Mouse (Mus musculus): ENCODE data around the gene Dusp3. TPM values are rescaled to one million over a fixed set of nuclear protein-coding genes. Genes with fewer than 3 reads are reported as not detected.
A peak's percentile ranks its signal among the peaks of the same experiment; 100 is the strongest.

Dusp3 gene
- polyA plus RNA-seq, 1 experiment from 2014 or later = 15.3 TPM

DNA sequence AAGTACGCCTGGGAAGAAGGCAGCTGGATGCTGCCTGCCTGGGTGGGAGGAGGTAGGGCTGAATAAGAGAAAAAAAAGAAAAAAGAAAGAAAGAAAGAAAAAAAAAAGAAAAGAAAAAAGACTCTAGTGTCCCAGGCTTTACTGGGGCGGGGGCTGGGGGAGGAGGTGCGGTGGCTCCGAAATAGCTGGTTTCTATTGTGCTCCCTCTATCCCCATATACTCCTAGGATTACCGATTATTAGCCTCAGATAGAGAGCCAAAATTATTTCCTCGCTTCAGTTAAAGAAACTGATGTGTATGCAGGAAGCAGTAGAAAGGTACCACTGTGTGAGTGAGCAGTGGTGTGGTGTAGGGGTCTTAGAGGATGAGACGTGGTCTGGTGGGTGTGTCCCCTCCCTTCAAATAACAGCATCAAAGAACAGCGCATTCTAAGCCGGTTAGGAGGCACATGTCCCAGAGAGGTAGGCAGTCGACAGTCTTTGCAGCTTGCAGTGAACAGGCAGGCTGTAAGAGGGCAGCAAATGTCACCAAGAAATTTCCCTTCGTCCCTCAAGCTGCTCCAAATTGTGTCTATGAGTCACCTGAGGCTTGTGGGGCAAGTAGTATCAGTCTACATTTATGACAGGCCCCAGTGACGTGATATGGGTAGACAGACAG, 40.7 kb upstream of the Dusp3 start:
- WGBS = 3% methylated on average over 12 of the region's 12 CpGs
- peak overlapping the region; percentile 47; the same call in 1 of the 2 replicates for H3K9ac ChIP-seq (ENCODE audit: low read length)
- no peaks in the 10 kb centered on the region for H3K36me3 ChIP-seq (ENCODE audit: control insufficient read depth, insufficient read depth, low read length)
- H3K9me3 ChIP-seq (ENCODE audit: control insufficient read depth, low read length) = no peaks in the 10 kb centered on the region
- peaks cover 29% of the 10 kb centered on the region for H3K4me1 ChIP-seq (ENCODE audit: control insufficient read depth, insufficient read depth, low read length)
- DNase-seq (ENCODE audit: low spot score) (no peak), ATAC-seq (ENCODE audit: insufficient read depth, low FRiP score, low TSS enrichment) (no peak; the same call in 1 of the 2 replicates)
- H3K27ac ChIP-seq (ENCODE audit: low read depth, low read length) = peak overlapping the region; percentile 95
- H3K4me3 ChIP-seq (ENCODE audit: low read depth, low read length) = peak overlapping the region; percentile 50
- H3K27me3 ChIP-seq (ENCODE audit: control insufficient read depth, insufficient read depth, low read length) = no peaks in the 10 kb centered on the region
- peak overlapping the region; percentile 88 for H3K4me2 ChIP-seq (ENCODE audit: low read depth)

DNA sequence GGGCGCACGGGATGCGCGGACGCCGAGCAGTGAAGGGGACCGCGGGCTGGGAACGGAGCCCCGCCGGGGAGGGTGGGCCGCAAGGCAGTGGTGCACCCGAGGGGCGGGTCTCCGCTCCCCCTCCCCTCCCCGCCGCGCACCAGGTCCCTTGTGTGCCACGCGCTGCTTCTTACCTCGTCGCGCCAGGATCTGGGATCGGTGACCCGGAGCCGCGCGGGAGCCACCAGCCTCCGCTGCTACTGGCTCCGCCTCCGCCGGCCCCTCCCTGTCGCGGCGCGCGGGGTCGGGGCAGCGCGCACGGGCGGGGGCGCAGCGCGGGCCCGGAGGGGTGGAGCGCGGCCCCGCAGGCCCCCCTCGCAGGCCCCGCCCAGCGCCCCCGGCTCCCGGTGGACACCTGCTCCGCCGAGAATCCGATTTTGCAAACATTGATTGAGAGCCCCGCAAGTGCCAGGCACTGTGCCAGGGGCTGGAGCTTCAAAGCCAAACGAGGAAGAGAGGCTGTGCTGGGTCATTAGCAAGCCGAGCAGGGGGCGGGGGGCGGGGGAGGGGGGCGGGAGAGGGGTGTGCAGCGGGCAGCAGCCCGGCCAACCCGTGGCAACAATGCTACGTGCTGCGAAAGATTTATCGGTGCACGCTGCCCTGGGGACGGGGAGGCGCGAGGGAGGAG, 40.0 kb upstream of the Dusp3 start:
- H3K9ac ChIP-seq (ENCODE audit: low read length) = peak overlapping the region; percentile 76
- no peaks in the 10 kb centered on the region for H3K36me3 ChIP-seq (ENCODE audit: control insufficient read depth, insufficient read depth, low read length)
- H3K27me3 ChIP-seq (ENCODE audit: control insufficient read depth, insufficient read depth, low read length) = no peaks in the 10 kb centered on the region
- H3K9me3 ChIP-seq (ENCODE audit: control insufficient read depth, low read length) = no peaks in the 10 kb centered on the region
- WGBS = 1% methylated on average over 44 of the region's 73 CpGs
- H3K27ac ChIP-seq (ENCODE audit: low read depth, low read length) = peak overlapping the region; percentile 95
- DNase-seq (ENCODE audit: low spot score) (peak; percentile 89), ATAC-seq (ENCODE audit: insufficient read depth, low FRiP score, low TSS enrichment) (peak; percentile 89)
- peak overlapping the region; percentile 50 for H3K4me3 ChIP-seq (ENCODE audit: low read depth, low read length)
- peaks cover 29% of the 10 kb centered on the region for H3K4me1 ChIP-seq (ENCODE audit: control insufficient read depth, insufficient read depth, low read length)
- H3K4me2 ChIP-seq (ENCODE audit: low read depth) = peak overlapping the region; percentile 88

DNA sequence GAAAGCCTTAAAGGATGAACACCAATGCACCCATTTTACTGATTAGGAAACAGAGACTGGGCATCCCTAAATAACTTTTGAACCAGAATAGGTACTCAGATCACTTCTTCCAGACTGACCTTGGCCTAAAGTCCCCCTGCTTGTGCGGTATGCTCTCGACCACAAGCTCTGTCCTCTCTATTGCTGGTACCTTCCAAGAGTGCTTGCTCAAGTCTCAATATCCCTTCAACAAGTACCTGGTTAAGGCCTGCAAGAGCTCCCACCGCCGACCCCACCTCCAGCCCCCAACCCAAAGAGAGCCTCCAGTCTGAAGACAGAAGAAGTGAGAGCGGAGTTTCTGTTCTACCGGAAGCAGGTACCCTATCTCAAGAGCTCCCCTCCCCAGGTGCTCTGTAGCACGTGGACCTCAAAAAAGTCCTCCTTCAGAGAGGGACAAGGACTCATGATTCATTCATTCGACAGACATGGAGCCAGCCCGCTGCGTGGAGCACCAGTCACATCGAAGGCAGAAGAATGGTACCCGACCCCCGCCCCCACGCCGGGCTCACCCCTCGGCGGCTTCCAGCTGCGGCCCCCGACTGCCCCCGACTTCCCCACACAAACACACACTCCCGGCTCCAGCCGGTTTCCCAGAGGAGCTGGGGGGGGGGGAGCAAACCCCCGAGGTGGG, 39.3 kb upstream of the Dusp3 start:
- ATAC-seq (ENCODE audit: insufficient read depth, low FRiP score, low TSS enrichment) (peak; percentile 39), DNase-seq (ENCODE audit: low spot score) (no peak)
- no peaks in the 10 kb centered on the region for H3K36me3 ChIP-seq (ENCODE audit: control insufficient read depth, insufficient read depth, low read length)
- no peaks in the 10 kb centered on the region for H3K27me3 ChIP-seq (ENCODE audit: control insufficient read depth, insufficient read depth, low read length)
- H3K27ac ChIP-seq (ENCODE audit: low read depth, low read length) = peak overlapping the region; percentile 95
- peak overlapping the region; percentile 76 for H3K9ac ChIP-seq (ENCODE audit: low read length)
- peak overlapping the region; percentile 88 for H3K4me2 ChIP-seq (ENCODE audit: low read depth)
- 1% methylated on average over 23 of the region's 23 CpGs for WGBS
- peak overlapping the region; percentile 50 for H3K4me3 ChIP-seq (ENCODE audit: low read depth, low read length)
- H3K4me1 ChIP-seq (ENCODE audit: control insufficient read depth, insufficient read depth, low read length) = peaks cover 29% of the 10 kb centered on the region
- H3K9me3 ChIP-seq (ENCODE audit: control insufficient read depth, low read length) = no peaks in the 10 kb centered on the region

DNA sequence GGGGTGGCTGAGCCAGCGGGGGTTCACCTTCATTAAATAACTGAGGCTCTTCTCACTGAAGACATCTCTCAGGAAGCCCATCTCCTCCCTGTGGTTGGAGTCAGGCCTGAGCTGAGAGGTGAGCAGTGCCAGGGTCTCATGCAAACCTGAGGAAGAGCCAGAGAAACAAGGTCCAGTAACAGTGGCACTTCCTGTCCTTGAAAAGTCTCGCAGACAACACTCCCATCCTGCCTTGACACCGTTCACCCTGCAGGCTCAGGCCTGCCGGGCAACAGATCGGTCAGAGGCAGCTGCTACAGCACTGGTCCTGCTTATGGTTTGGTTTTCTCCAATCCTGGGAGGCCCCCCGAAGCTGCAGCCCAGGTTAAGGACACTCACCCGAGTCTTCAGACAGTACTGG, 38.5 kb upstream of the Dusp3 start:
- H3K4me1 ChIP-seq (ENCODE audit: control insufficient read depth, insufficient read depth, low read length) = peaks cover 29% of the 10 kb centered on the region
- DNase-seq (ENCODE audit: low spot score) (no peak), ATAC-seq (ENCODE audit: insufficient read depth, low FRiP score, low TSS enrichment) (no peak)
- peak overlapping the region; percentile 88 for H3K4me2 ChIP-seq (ENCODE audit: low read depth)
- H3K9me3 ChIP-seq (ENCODE audit: control insufficient read depth, low read length) = no peaks in the 10 kb centered on the region
- H3K27ac ChIP-seq (ENCODE audit: low read depth, low read length) = no peak overlapping the region
- no peaks in the 10 kb centered on the region for H3K36me3 ChIP-seq (ENCODE audit: control insufficient read depth, insufficient read depth, low read length)
- peak overlapping the region; percentile 50; the same call in 1 of the 2 replicates for H3K4me3 ChIP-seq (ENCODE audit: low read depth, low read length)
- 37% methylated on average over 7 of the region's 7 CpGs for WGBS
- no peaks in the 10 kb centered on the region for H3K27me3 ChIP-seq (ENCODE audit: control insufficient read depth, insufficient read depth, low read length)
- peak overlapping the region; percentile 37 for H3K9ac ChIP-seq (ENCODE audit: low read length)

DNA sequence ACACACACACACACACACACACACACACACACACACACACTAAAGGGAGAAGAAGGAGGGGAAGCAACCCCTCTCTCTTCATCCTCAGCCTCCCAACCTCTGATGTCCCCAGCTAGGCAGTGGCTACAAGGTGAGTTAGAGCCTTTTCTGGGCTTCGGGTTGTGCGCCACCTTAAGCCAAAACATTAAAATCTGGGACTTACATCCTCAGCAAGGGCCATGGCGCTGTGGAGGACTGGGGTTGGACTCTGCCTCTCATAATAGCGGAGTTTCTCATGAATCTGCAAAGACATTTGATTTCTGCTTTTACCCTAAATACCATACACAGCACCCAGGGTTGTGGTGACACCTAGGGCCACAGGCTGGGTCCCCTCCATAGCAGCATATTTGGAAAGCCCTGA, 38.1 kb upstream of the Dusp3 start:
- no peaks in the 10 kb centered on the region for H3K9me3 ChIP-seq (ENCODE audit: control insufficient read depth, low read length)
- no peak overlapping the region for H3K4me3 ChIP-seq (ENCODE audit: low read depth, low read length)
- no peaks in the 10 kb centered on the region for H3K36me3 ChIP-seq (ENCODE audit: control insufficient read depth, insufficient read depth, low read length)
- no peak for ATAC-seq (ENCODE audit: insufficient read depth, low FRiP score, low TSS enrichment)
- no peak for DNase-seq (ENCODE audit: low spot score)
- 88% methylated on average over 4 of the region's 4 CpGs for WGBS
- H3K4me2 ChIP-seq (ENCODE audit: low read depth) = peak overlapping the region; percentile 88; the same call in 1 of the 2 replicates
- H3K27me3 ChIP-seq (ENCODE audit: control insufficient read depth, insufficient read depth, low read length) = no peaks in the 10 kb centered on the region
- no peak overlapping the region for H3K27ac ChIP-seq (ENCODE audit: low read depth, low read length)
- H3K4me1 ChIP-seq (ENCODE audit: control insufficient read depth, insufficient read depth, low read length) = peaks cover 29% of the 10 kb centered on the region
- H3K9ac ChIP-seq (ENCODE audit: low read length) = no peak overlapping the region

DNA sequence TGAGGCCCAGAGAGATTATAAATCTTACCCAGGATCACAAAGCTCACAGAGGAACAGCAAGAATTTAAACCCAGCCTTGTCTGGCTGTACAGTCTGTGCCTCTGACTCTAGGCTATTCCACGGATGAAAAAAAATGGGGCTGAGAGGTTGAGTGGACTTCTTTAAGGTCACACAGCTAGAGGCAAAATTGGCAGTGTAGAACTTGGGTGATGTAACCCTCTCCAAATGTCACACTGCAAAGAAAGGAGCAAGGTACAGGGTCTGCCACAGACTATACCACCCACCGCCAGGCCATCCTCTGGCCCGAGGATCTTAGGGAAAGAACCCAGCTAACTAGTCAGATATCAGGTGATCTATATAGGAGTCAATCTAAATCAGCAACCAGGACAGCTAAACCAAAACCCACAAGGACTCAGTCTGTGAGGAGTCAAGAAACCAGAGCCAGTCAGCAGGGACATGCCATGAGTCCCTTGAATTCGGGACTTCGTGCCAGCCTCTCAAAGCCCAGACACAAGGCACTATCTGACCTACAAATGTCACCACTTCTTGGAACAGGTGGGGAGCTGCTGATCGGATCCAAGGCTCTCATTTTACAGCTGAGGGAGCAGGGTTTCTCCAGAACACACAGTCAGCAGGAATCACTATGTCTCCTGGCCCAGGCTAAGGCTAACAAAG, 37.4 kb upstream of the Dusp3 start:
- Histone ChIP-seq H3K4me3 (ENCODE audit: low read depth, low read length) (no peak overlapping the region), H3K9ac (ENCODE audit: low read length) (no peak overlapping the region), H3K4me2 (ENCODE audit: low read depth) (no peak overlapping the region), H3K27ac (ENCODE audit: low read depth, low read length) (no peak overlapping the region), H3K4me1 (ENCODE audit: control insufficient read depth, insufficient read depth, low read length) (peaks cover 29% of the 10 kb centered on the region), H3K9me3 (ENCODE audit: control insufficient read depth, low read length) (no peaks in the 10 kb centered on the region), H3K36me3 (ENCODE audit: control insufficient read depth, insufficient read depth, low read length) (no peaks in the 10 kb centered on the region), H3K27me3 (ENCODE audit: control insufficient read depth, insufficient read depth, low read length) (no peaks in the 10 kb centered on the region)
- no peak for ATAC-seq (ENCODE audit: insufficient read depth, low FRiP score, low TSS enrichment)
- DNase-seq (ENCODE audit: low spot score) = no peak
- WGBS = 86% methylated on average over 6 of the region's 6 CpGs

DNA sequence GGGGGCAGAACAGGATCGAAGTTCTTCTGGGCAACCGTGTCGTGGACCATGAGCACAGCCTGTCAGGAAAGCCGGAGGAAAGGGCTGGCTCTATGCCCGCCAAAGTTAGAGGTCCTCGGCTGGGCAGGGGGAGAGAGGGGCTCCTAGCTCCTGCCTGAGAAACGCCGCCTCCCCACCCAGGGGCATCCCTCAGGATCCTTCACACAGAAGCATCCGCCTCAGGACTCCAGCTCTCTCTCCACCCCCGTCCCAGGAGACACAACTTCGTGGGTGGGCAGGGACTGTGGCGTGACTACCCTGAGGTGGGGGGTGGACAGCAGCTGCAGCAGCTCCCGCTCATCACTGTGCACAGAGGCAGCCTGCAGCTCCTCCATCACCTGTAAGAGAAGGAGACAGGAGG, 36.6 kb upstream of the Dusp3 start:
- no peak overlapping the region for H3K4me2 ChIP-seq (ENCODE audit: low read depth)
- DNase-seq (ENCODE audit: low spot score) = no peak
- H3K4me3 ChIP-seq (ENCODE audit: low read depth, low read length) = no peak overlapping the region
- ATAC-seq (ENCODE audit: insufficient read depth, low FRiP score, low TSS enrichment) = no peak
- 85% methylated on average over 13 of the region's 13 CpGs for WGBS
- no peaks in the 10 kb centered on the region for H3K27me3 ChIP-seq (ENCODE audit: control insufficient read depth, insufficient read depth, low read length)
- no peaks in the 10 kb centered on the region for H3K36me3 ChIP-seq (ENCODE audit: control insufficient read depth, insufficient read depth, low read length)
- H3K9me3 ChIP-seq (ENCODE audit: control insufficient read depth, low read length) = no peaks in the 10 kb centered on the region
- H3K27ac ChIP-seq (ENCODE audit: low read depth, low read length) = no peak overlapping the region
- H3K4me1 ChIP-seq (ENCODE audit: control insufficient read depth, insufficient read depth, low read length) = peaks cover 29% of the 10 kb centered on the region
- H3K9ac ChIP-seq (ENCODE audit: low read length) = no peak overlapping the region; the same call in 1 of the 2 replicates

DNA sequence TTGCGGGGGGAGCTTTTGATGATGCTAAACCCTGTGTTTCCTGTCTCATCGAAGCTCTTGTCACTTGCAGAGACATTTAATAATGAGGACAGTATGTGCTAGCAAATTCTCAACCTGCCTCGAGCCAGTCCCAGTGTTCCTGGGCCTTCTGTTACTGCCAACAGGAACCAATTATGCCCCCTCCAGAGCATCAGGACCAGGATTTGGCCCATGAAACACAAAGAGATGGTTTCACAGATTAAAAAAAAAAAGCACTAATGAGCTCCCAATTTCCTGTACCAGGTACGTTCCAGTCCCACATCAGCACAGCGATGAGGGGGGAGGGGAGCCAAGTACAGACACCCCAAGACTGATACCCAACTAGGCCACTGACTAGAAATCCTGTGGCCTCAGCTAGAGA, 34.4 kb upstream of the Dusp3 start:
- DNase-seq (ENCODE audit: low spot score) (no peak), ATAC-seq (ENCODE audit: insufficient read depth, low FRiP score, low TSS enrichment) (no peak)
- Histone ChIP-seq H3K9me3 (ENCODE audit: control insufficient read depth, low read length) (no peaks in the 10 kb centered on the region), H3K27ac (ENCODE audit: low read depth, low read length) (no peak overlapping the region), H3K27me3 (ENCODE audit: control insufficient read depth, insufficient read depth, low read length) (no peaks in the 10 kb centered on the region), H3K4me3 (ENCODE audit: low read depth, low read length) (no peak overlapping the region), H3K9ac (ENCODE audit: low read length) (no peak overlapping the region), H3K4me2 (ENCODE audit: low read depth) (no peak overlapping the region), H3K36me3 (ENCODE audit: control insufficient read depth, insufficient read depth, low read length) (0 out of 2 replicates have a peak, but pooled peaks cover 3% of the 10 kb centered on the region), H3K4me1 (ENCODE audit: control insufficient read depth, insufficient read depth, low read length) (peaks cover 20% of the 10 kb centered on the region)
- WGBS = 89% methylated on average over 5 of the region's 5 CpGs
